Mouse (Mus musculus) hindbrain, postnatal 0 days (tissue): ENCODE results near the gene Traip. TPM values are rescaled to one million over a fixed set of nuclear protein-coding genes. Genes with fewer than 3 reads are reported as not detected.

Experiments used
- ATAC-seq: fragments of 200-750 bp; cut with Nextera tagmentation; 2 replicates; pipeline ENCODE4 v1.8.0; 2017; ENCODE audit warnings: mild to moderate bottlenecking, moderate TSS enrichment, moderate library complexity
- DNase-seq: peaks from one replicate; pipeline ENCODE4 v3.0.0-alpha.2; 2015; ENCODE audit warnings: low spot score
- H3K27ac ChIP-seq: fragments of 300-500 bp; sonication (generic); 2 replicates; pipeline ENCODE4 v1.5.1; 2014; ENCODE audit warnings: mild to moderate bottlenecking
- H3K27me3 ChIP-seq: fragments of 300-500 bp; sonication (generic); 2 replicates; pipeline ENCODE4 v1.6.1; 2014; ENCODE audit warnings: low read length, mixed read lengths; ENCODE audit not compliant: insufficient read depth
- H3K36me3 ChIP-seq: fragments of 300-500 bp; sonication (generic); 2 replicates; pipeline ENCODE4 v1.6.1; 2014; ENCODE audit warnings: low read length, mixed read lengths; ENCODE audit not compliant: insufficient read depth
- H3K4me1 ChIP-seq: fragments of 300-500 bp; sonication (generic); 2 replicates; pipeline ENCODE4 v1.6.1; 2014; ENCODE audit warnings: antibody characterized with exemption, low read length, mixed read lengths; ENCODE audit not compliant: insufficient read depth
- H3K4me2 ChIP-seq: fragments of 300-500 bp; sonication (generic); 2 replicates; pipeline ENCODE4 v1.6.1; 2014; ENCODE audit warnings: low read depth, mild to moderate bottlenecking, low read length, moderate library complexity, mixed read lengths
- H3K4me3 ChIP-seq: fragments of 300-500 bp; sonication (generic); 2 replicates; pipeline ENCODE4 v1.5.1; 2014; ENCODE audit warnings: low read length
- H3K9ac ChIP-seq: fragments of 300-500 bp; sonication (generic); replicated peaks from 2 replicates; pipeline ENCODE4 v1.6.1; 2014; ENCODE audit warnings: mild to moderate bottlenecking, low read length, moderate library complexity, mixed read lengths
- H3K9me3 ChIP-seq: fragments of 300-500 bp; sonication (generic); 2 replicates; pipeline ENCODE4 v1.6.1; 2016; ENCODE audit warnings: low read length, mixed read lengths
- CTCF ChIP-seq: IDR thresholded peaks from 2 replicates; pipeline ENCODE4 v1.5.1; 2016; ENCODE audit warnings: antibody characterized with exemption, control low read depth, low read depth
- WGBS: fragments of 180-500 bp; shearing (Covaris S2); extraction: QIAGEN DNeasy Blood & Tissue Kit; methylation state at CpG from one replicate; pipeline ENCODE4 v1.1.7; 2014; 5-methylcytosine and 5-hydroxymethylcytosine counted together
- polyA plus RNA-seq: library from polyadenylated mRNA; unstranded; fragments of >200 nt; fragmentation: Nextera tagmentation; extraction: Ambion mirVana; gene quantifications from 2 replicates; pipeline ENCODE4 v1.2.1, GENCODE M21; 2015
- total RNA-seq: library from RNA; depleted of rRNA; stranded (reverse); fragments of >200 nt; gene quantifications from 2 replicates; pipeline ENCODE4 v1.2.3, GENCODE M21; 2014

Traip gene
- total and polyA plus RNA-seq, 2 experiments from 2014 or later, result 8.4 to 9.2 TPM

GRCm38 (mm10) chr9:107966676-107967075 lies 16.7 kb downstream of the Traip start:
- H3K27me3 ChIP-seq, result no peaks in the 10 kb centered on the region
- no peak overlapping the region for H3K9ac ChIP-seq
- ATAC-seq (no peak), DNase-seq (no peak)
- H3K27ac ChIP-seq, result no peak overlapping the region
- TF ChIP-seq CTCF, result no peak
- H3K4me2 ChIP-seq, result no peak overlapping the region
- 91% methylated on average over 10 of the region's 10 CpGs for WGBS
- no peaks in the 10 kb centered on the region for H3K36me3 ChIP-seq
- no peak overlapping the region for H3K4me3 ChIP-seq
- H3K9me3 ChIP-seq, result no peaks in the 10 kb centered on the region
- H3K4me1 ChIP-seq, result peaks cover 6% of the 10 kb centered on the region

GRCm38 (mm10) chr9:107967437-107967836 lies 17.5 kb downstream of the Traip start:
- no peak overlapping the region for H3K9ac ChIP-seq
- ATAC-seq (no peak), DNase-seq (no peak)
- H3K4me2 ChIP-seq, result no peak overlapping the region
- H3K36me3 ChIP-seq, result no peaks in the 10 kb centered on the region
- no peak for TF ChIP-seq CTCF
- H3K27me3 ChIP-seq, result no peaks in the 10 kb centered on the region
- no peaks in the 10 kb centered on the region for H3K4me1 ChIP-seq
- WGBS, result 83% methylated on average over 6 of the region's 6 CpGs
- H3K27ac ChIP-seq, result no peak overlapping the region
- no peaks in the 10 kb centered on the region for H3K9me3 ChIP-seq
- no peak overlapping the region for H3K4me3 ChIP-seq

DNA sequence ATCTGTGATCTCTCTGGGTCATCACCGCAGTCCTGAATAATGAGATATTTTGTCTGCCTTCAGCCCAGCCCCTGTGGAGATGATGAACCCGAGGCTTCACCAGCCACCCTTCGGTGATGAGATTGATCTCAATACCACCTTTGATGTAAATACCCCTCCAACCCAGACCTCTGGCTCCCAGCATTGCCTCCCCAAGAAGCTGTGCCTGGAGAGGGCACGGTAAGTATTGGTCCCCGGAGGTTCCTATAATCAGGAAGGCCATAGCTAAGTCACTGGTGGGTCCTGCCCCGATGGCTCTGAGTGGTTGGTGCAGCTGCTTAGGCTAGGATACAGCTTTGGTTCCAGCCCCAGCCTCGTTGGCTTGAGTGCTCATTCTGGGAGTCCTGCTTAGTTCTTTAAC lies 18.6 kb downstream of the Traip start:
- ATAC-seq (no peak), DNase-seq (no peak)
- no peaks in the 10 kb centered on the region for H3K4me1 ChIP-seq
- no peak overlapping the region for H3K27ac ChIP-seq
- H3K4me2 ChIP-seq, result no peak overlapping the region
- H3K27me3 ChIP-seq, result no peaks in the 10 kb centered on the region
- H3K9me3 ChIP-seq, result no peaks in the 10 kb centered on the region
- TF ChIP-seq CTCF, result no peak
- WGBS, result 94% methylated on average over 7 of the region's 7 CpGs
- no peak overlapping the region for H3K4me3 ChIP-seq
- no peak overlapping the region for H3K9ac ChIP-seq
- H3K36me3 ChIP-seq, result no peaks in the 10 kb centered on the region

DNA sequence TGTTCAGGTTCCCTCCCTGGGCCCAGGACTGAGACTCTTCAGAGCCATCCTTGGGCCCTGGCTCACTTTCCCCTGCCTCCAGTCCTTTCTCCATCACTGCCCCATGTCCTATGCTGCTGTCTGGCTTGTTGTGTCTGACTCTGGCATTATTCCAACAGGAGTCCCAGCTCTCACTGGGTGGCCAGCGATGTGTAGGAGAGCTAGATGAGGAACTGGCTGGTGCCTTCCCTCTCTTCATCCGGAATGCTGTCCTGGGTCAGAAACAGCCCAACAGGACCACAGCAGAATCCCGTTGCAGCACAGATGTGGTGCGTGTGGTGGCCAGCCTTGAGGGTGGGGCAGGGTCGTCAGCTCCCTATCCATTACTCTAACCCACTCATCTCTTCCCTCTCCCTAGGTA lies 20.4 kb downstream of the Traip start:
- TF ChIP-seq CTCF, result no peak
- ATAC-seq (no peak), DNase-seq (no peak)
- H3K27ac ChIP-seq, result no peak overlapping the region
- no peaks in the 10 kb centered on the region for H3K36me3 ChIP-seq
- H3K4me2 ChIP-seq, result no peak overlapping the region
- H3K9me3 ChIP-seq, result no peaks in the 10 kb centered on the region
- WGBS, result 90% methylated on average over 5 of the region's 5 CpGs
- no peak overlapping the region for H3K4me3 ChIP-seq
- no peak overlapping the region for H3K9ac ChIP-seq
- no peaks in the 10 kb centered on the region for H3K4me1 ChIP-seq
- H3K27me3 ChIP-seq, result no peaks in the 10 kb centered on the region

- no peaks in the 10 kb centered on the region for H3K9me3 ChIP-seq
- no peak overlapping the region for H3K27ac ChIP-seq
- WGBS, result 81% methylated on average over 8 of the region's 8 CpGs
- no peak for DNase-seq
- no peak for TF ChIP-seq CTCF
- no peak overlapping the region for H3K4me2 ChIP-seq
- no peaks in the 10 kb centered on the region for H3K36me3 ChIP-seq
- H3K4me1 ChIP-seq, result no peaks in the 10 kb centered on the region
- no peak for ATAC-seq
- no peaks in the 10 kb centered on the region for H3K27me3 ChIP-seq
- no peak overlapping the region for H3K4me3 ChIP-seq
- no peak overlapping the region for H3K9ac ChIP-seq
These were observed 22.0 kb downstream of the Traip start for GRCm38 (mm10) chr9:107971690-107972541.

DNA sequence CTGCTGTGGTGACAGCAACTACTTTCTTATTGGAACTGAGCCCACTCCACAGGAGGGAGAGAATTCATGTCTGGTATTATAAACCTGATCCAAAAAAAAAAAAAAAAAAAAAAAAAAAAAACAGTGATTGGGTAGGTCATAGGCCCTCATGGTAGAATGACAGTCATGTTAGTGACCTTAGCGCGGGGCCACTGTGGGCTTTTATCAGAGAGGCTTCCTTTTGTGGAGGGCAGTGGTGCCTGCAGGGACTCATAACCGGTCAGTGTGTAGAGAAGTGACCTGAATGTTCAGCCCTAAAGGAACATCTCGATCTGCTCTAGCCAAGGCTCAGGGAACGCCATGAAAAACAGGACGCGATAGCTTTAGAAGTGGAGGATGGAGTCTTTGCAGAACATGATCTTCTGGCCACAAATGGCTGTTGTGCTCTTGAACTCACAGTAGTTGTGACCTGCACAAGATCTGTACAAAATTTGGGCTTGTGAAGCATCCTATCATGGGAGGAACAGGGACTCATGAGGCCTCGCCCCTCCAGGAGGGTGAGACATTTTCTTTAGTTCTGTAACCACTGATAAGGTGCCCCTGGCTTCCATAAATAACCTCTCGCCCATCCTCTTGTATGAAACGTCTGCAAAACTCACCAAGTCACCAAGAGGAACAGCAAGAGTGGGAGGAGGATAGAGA lies 24.7 kb downstream of the Traip start:
- H3K4me2 ChIP-seq, result no peak overlapping the region
- H3K9me3 ChIP-seq, result no peaks in the 10 kb centered on the region
- DNase-seq, result no peak
- no peaks in the 10 kb centered on the region for H3K4me1 ChIP-seq
- ATAC-seq, result no peak
- 83% methylated on average over 10 of the region's 10 CpGs for WGBS
- H3K9ac ChIP-seq, result no peak overlapping the region
- H3K27me3 ChIP-seq, result no peaks in the 10 kb centered on the region
- no peaks in the 10 kb centered on the region for H3K36me3 ChIP-seq
- TF ChIP-seq CTCF, result no peak
- H3K4me3 ChIP-seq, result no peak overlapping the region
- H3K27ac ChIP-seq, result no peak overlapping the region
